Comparison of ENCODE assay signal across 10 mouse cellular contexts in the genomic region with DNA sequence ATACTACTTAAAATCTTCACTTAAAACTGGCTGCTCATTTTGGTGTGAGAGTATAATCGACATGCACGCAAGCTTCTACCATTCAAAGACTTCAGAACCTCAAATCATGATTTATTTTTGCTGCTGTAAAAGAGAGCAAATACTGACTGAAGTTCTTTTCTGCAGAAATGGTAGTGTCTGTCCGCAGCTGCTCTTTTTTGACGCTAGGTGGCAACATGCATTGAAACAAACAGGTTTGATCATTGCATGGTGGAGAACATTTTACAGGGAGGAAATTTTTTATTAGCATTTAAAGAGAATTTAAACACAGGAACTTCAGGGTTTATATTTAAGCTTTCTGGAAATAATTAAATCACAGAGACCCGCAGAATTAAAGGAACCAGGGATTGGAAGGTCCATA. TPM values are rescaled to one million over a fixed set of nuclear protein-coding genes. Genes with fewer than 3 reads are reported as not detected.
DNase-seq lines count a peak whose midpoint lies in the region; ATAC-seq lines count a peak whose summit lies in the region.
"Had no signal": no experiment of that assay in that cellular context is flagged by ENCODE, and none has a peak within 500 bp of the region (broad histone marks: within the 10 kb centered on the region; RNA-seq: fewer than 3 reads in every experiment).

No protein-coding gene starts in this region.

- no peaks in the 10 kb centered on the region for H3K9me3 ChIP-seq in hindbrain, embryonic 11.5 days (ENCODE audit: control insufficient read depth, low read length)
- H3K9me3 ChIP-seq in hindbrain, embryonic 12.5 days (replicated peaks): no peaks in the 10 kb centered on the region
- H3K9me3 ChIP-seq: megakaryocyte, embryonic 14.5 days had no signal

- H3K36me3 ChIP-seq in hindbrain, embryonic 11.5 days (ENCODE audit: control insufficient read depth, insufficient read depth, low read length): no peaks in the 10 kb centered on the region
- H3K36me3 ChIP-seq in hindbrain, embryonic 12.5 days: no peaks in the 10 kb centered on the region

- DNase-seq in hindbrain, embryonic 11.5 days (ENCODE audit: low spot score): peak; percentile 36
- peak; percentile 18 for DNase-seq in lung, postnatal 10 days
- DNase-seq in lung, postnatal 25 days (ENCODE audit: low spot score): no peak
- peak; percentile 6 for DNase-seq in Muller cell, postnatal 12 days (ENCODE audit: inconsistent ontology term)
- DNase-seq in layer of hippocampus, adult 9-11 months: peak; percentile 16
- no peak for DNase-seq in adrenal gland, postnatal 14 days
- no peak for DNase-seq in urinary bladder, adult 2 months (ENCODE audit: low spot score)

- no peak overlapping the region for H3K27ac ChIP-seq in hindbrain, embryonic 11.5 days (ENCODE audit: low read depth, low read length)
- no peak overlapping the region for H3K27ac ChIP-seq in hindbrain, embryonic 12.5 days

- 37% methylated on average over 5 of the region's 5 CpGs for WGBS in hindbrain, embryonic 11.5 days
- 44% methylated on average over 5 of the region's 5 CpGs for WGBS in hindbrain, embryonic 12.5 days

- H3K27me3 ChIP-seq in hindbrain, embryonic 11.5 days (ENCODE audit: control insufficient read depth, insufficient read depth, low read length): no peaks in the 10 kb centered on the region
- no peaks in the 10 kb centered on the region for H3K27me3 ChIP-seq in hindbrain, embryonic 12.5 days

- H3K4me2 ChIP-seq in hindbrain, embryonic 11.5 days (replicated peaks; ENCODE audit: low read depth, low read length): no peak overlapping the region
- no peak overlapping the region for H3K4me2 ChIP-seq in hindbrain, embryonic 12.5 days (replicated peaks)

- H3K4me1 ChIP-seq in hindbrain, embryonic 11.5 days (replicated peaks; ENCODE audit: control insufficient read depth, insufficient read depth, low read length): no peaks in the 10 kb centered on the region
- no peaks in the 10 kb centered on the region for H3K4me1 ChIP-seq in hindbrain, embryonic 12.5 days
- H3K4me1 ChIP-seq: megakaryocyte, embryonic 14.5 days had no signal

- H3K4me3 ChIP-seq in hindbrain, embryonic 11.5 days (ENCODE audit: low read depth, low read length): no peak overlapping the region
- no peak overlapping the region for H3K4me3 ChIP-seq in hindbrain, embryonic 12.5 days
- H3K4me3 ChIP-seq: megakaryocyte, embryonic 14.5 days had no signal

- ATAC-seq in hindbrain, embryonic 11.5 days (ENCODE audit: low FRiP score): no peak
- ATAC-seq in hindbrain, embryonic 12.5 days (ENCODE audit: low FRiP score): no peak
- ATAC-seq: inflammation-experienced regulatory T-cells, adult 6 months had no signal

- H3K9ac ChIP-seq in hindbrain, embryonic 11.5 days (ENCODE audit: low read depth, low read length): no peak overlapping the region
- H3K9ac ChIP-seq in hindbrain, embryonic 12.5 days: no peak overlapping the region

RNA-seq across cellular contexts. Expression of a gene that starts 9.5 kb away (rescaled TPM):
- 8.0 and 8.2 TPM in 2 replicates for polyA plus RNA-seq in hindbrain, embryonic 11.5 days (2014; fragmentation: Nextera tagmentation; extraction: Ambion mirVana)
- polyA plus RNA-seq in hindbrain, embryonic 12.5 days (2016; fragmentation: Nextera tagmentation; extraction: Ambion mirVana): 21.1 and 25.5 TPM in 2 replicates
- total RNA-seq in adrenal gland, postnatal 14 days (2021): 1.2 and 1.7 TPM in 2 replicates
- 0.03 and 0.04 TPM in 2 replicates for polyA plus RNA-seq in urinary bladder, adult 2 months (2012; rRNA removed)
- polyA plus RNA-seq: inflammation-experienced regulatory T-cells, adult 6 months had no signal

RNA-seq across cellular contexts. Expression of a gene that starts 57.5 kb away (rescaled TPM):
- 70.6 and 79.9 TPM in 2 replicates for polyA plus RNA-seq in hindbrain, embryonic 11.5 days (2014; fragmentation: Nextera tagmentation; extraction: Ambion mirVana)
- polyA plus RNA-seq in hindbrain, embryonic 12.5 days (2016; fragmentation: Nextera tagmentation; extraction: Ambion mirVana): 70.8 and 74.7 TPM in 2 replicates
- 92.2 and 94.3 TPM in 2 replicates for total RNA-seq in adrenal gland, postnatal 14 days (2021)
- 46.0 and 48.8 TPM in 2 replicates for polyA plus RNA-seq in urinary bladder, adult 2 months (2012; rRNA removed)

Comparison
In these comparisons a context has a peak if more than half of its experiments do, and no peak if none do; other contexts are left out.
1. DNase-seq: peak in hindbrain, embryonic 11.5 days (single experiment), lung, postnatal 10 days (single experiment), Muller cell, postnatal 12 days (single experiment) and layer of hippocampus, adult 9-11 months (single experiment); none in lung, postnatal 25 days (single experiment), adrenal gland, postnatal 14 days (single experiment) and urinary bladder, adult 2 months (single experiment).